Mouse (Mus musculus) gastrocnemius, postnatal 4 days (tissue): ENCODE data around the gene Slc51a. TPM values are rescaled to one million over a fixed set of nuclear protein-coding genes. Genes with fewer than 3 reads are reported as not detected.
"Not testable (repeated sequence)": the region's sequence is repeated elsewhere in the genome, so short reads cannot be mapped to it uniquely, and the experiment has no call there.

ENCODE experiments used
- DNase-seq, 2 experiments: peaks; one replicate each; pipeline ENCODE4 v3.0.0; 2021 to 2022; ENCODE audit warnings: low spot score in 2 of 2, mixed read lengths in 2 of 2
- total RNA-seq, 2 experiments: library from RNA; stranded (reverse); gene quantifications; 2 replicates each; pipeline ENCODE4 v1.2.3; 2021

Gene Slc51a
- total RNA-seq, 2 experiments from 2014 or later = not detected

GRCm38 (mm10) chr16:32472276-32473015 is 15.2 kb downstream of the Slc51a start:
- DNase-seq = no peak

GRCm38 (mm10) chr16:32469404-32470105 is 18.1 kb downstream of the Slc51a start:
- no peak for DNase-seq

GRCm38 (mm10) chr16:32468488-32468887 is 19.2 kb downstream of the Slc51a start:
- DNase-seq = no peak

GRCm38 (mm10) chr16:32464908-32465307 is 22.8 kb downstream of the Slc51a start:
- no peak for DNase-seq

GRCm38 (mm10) chr16:32463426-32463825 is 24.3 kb downstream of the Slc51a start:
- DNase-seq = no peak

- DNase-seq = no peak
These were observed 24.7 kb downstream of the Slc51a start for GRCm38 (mm10) chr16:32462950-32463349.

- no peak for DNase-seq
These were observed 26.0 kb downstream of the Slc51a start for GRCm38 (mm10) chr16:32461713-32462112.

- no peak for DNase-seq
These were observed 27.2 kb downstream of the Slc51a start for GRCm38 (mm10) chr16:32460518-32460917.

- DNase-seq = peak in 1 of 2 experiments; percentile 52
These were observed 29.9 kb downstream of the Slc51a start for GRCm38 (mm10) chr16:32457589-32458386.

GRCm38 (mm10) chr16:32456761-32457160 is 30.9 kb downstream of the Slc51a start:
- no peak for DNase-seq

GRCm38 (mm10) chr16:32456086-32456485 is 31.6 kb downstream of the Slc51a start:
- DNase-seq = no peak

- no peak for DNase-seq
These were observed 33.0 kb downstream of the Slc51a start for GRCm38 (mm10) chr16:32454646-32455045.

GRCm38 (mm10) chr16:32453102-32453501 is 34.6 kb downstream of the Slc51a start:
- DNase-seq = no peak

- no peak for DNase-seq
These were observed 37.5 kb downstream of the Slc51a start for GRCm38 (mm10) chr16:32450133-32450532.

- no peak for DNase-seq
These were observed 38.0 kb downstream of the Slc51a start for GRCm38 (mm10) chr16:32449665-32450064.

- no peak for DNase-seq
These were observed 41.0 kb downstream of the Slc51a start for GRCm38 (mm10) chr16:32446563-32447138.

GRCm38 (mm10) chr16:32445558-32445957 is 42.1 kb downstream of the Slc51a start:
- no peak for DNase-seq

GRCm38 (mm10) chr16:32444615-32445014 is 43.1 kb downstream of the Slc51a start:
- DNase-seq = not testable (repeated sequence)

- DNase-seq = no peak
These were observed 46.2 kb downstream of the Slc51a start for GRCm38 (mm10) chr16:32441432-32441831.

GRCm38 (mm10) chr16:32437266-32437665 is 50.4 kb downstream of the Slc51a start:
- no peak for DNase-seq

- no peak for DNase-seq
These were observed 51.0 kb downstream of the Slc51a start for GRCm38 (mm10) chr16:32436657-32437056.
